Mouse (Mus musculus): ENCODE measurements around the gene Hpcal1.

- TF ChIP-seq CTCF (IDR thresholded peaks at IDR 0.05; ENCODE audit: control insufficient read depth, insufficient read depth, low read length), result no peak
- TF ChIP-seq POLR2A (IDR thresholded peaks at IDR 0.05; ENCODE audit: borderline replicate concordance, control insufficient read depth, low read depth, low read length), result no peak
Observed at GRCm38 (mm10) chr12:17703866-17704265, 13.2 kb downstream of the Hpcal1 start.

Data from bone marrow, adult 2 months (tissue).